Mouse (Mus musculus) stomach, postnatal 0 days (tissue): ENCODE measurements around the gene Tusc2. TPM values are rescaled to one million over a fixed set of nuclear protein-coding genes. Genes with fewer than 3 reads are reported as not detected.

Experiments
- ATAC-seq: fragments of 200-750 bp; cut with Nextera tagmentation; 2 replicates; pipeline ENCODE4 v1.8.0; 2017; ENCODE audit not compliant: low FRiP score, low TSS enrichment
- DNase-seq: peaks from one replicate; pipeline ENCODE4 v3.0.0-alpha.2; 2016; ENCODE audit warnings: low spot score
- H3K27ac ChIP-seq: fragments of 300-500 bp; sonication (generic); replicated peaks from 2 replicates; pipeline ENCODE4 v1.5.1; 2014; ENCODE audit warnings: mild to moderate bottlenecking, control low read depth
- H3K27me3 ChIP-seq: fragments of 300-500 bp; sonication (generic); 2 replicates; pipeline ENCODE4 v1.6.1; 2014; ENCODE audit warnings: low read length; ENCODE audit not compliant: control insufficient read depth, insufficient read depth
- H3K36me3 ChIP-seq: fragments of 300-500 bp; sonication (generic); 2 replicates; pipeline ENCODE4 v1.6.1; 2014; ENCODE audit warnings: low read length, mixed read lengths; ENCODE audit not compliant: control insufficient read depth, insufficient read depth
- H3K4me1 ChIP-seq: fragments of 300-500 bp; sonication (generic); replicated peaks from 2 replicates; pipeline ENCODE4 v1.6.1; 2014; ENCODE audit warnings: antibody characterized with exemption; ENCODE audit not compliant: control insufficient read depth, insufficient read depth
- H3K4me2 ChIP-seq: fragments of 300-500 bp; sonication (generic); replicated peaks from 2 replicates; pipeline ENCODE4 v1.6.1; 2014; ENCODE audit warnings: low read depth, mild to moderate bottlenecking, control low read depth, moderate library complexity
- H3K4me3 ChIP-seq: fragments of 300-500 bp; sonication (generic); 2 replicates; pipeline ENCODE4 v1.5.1; 2014; ENCODE audit warnings: low read depth, low read length, control low read depth
- H3K9ac ChIP-seq: fragments of 300-500 bp; sonication (generic); 2 replicates; pipeline ENCODE4 v1.6.1; 2014; ENCODE audit warnings: mild to moderate bottlenecking, low read length, control low read depth, mixed read lengths
- H3K9me3 ChIP-seq: fragments of 300-500 bp; sonication (generic); 2 replicates; pipeline ENCODE4 v1.6.1; 2016; ENCODE audit warnings: low read length; ENCODE audit not compliant: control insufficient read depth
- CTCF ChIP-seq: IDR thresholded peaks from 2 replicates; pipeline ENCODE4 v1.5.1; 2016; ENCODE audit warnings: antibody characterized with exemption, low read depth, mild to moderate bottlenecking, moderate library complexity
- EP300 ChIP-seq: optimal IDR thresholded peaks from 2 replicates; pipeline ENCODE3; 2016; ENCODE audit warnings: antibody characterized with exemption
- WGBS: fragments of 180-500 bp; shearing (Covaris S2); extraction: QIAGEN DNeasy Blood & Tissue Kit; methylation state at CpG from one replicate; pipeline ENCODE4 v1.1.7; 2014; 5-methylcytosine and 5-hydroxymethylcytosine counted together
- polyA plus RNA-seq: library from polyadenylated mRNA; unstranded; fragments of >200 nt; fragmentation: Nextera tagmentation; extraction: Ambion mirVana; gene quantifications from 2 replicates; pipeline ENCODE4 v1.2.1, GENCODE M21; 2015

Tusc2 gene
- polyA plus RNA-seq, 1 experiment from 2014 or later, result 44.9 TPM

- ATAC-seq (no peak), DNase-seq (no peak)
- no peak overlapping the region for H3K4me3 ChIP-seq
- no peak overlapping the region for H3K9ac ChIP-seq
- no peak overlapping the region for H3K4me2 ChIP-seq
- 93% methylated on average over 4 of the region's 4 CpGs for WGBS
- peaks cover 10% of the 10 kb centered on the region for H3K4me1 ChIP-seq
- H3K9me3 ChIP-seq, result no peaks in the 10 kb centered on the region
- TF ChIP-seq EP300, result no peak
- no peak for TF ChIP-seq CTCF
- H3K36me3 ChIP-seq, result peaks cover 30% of the 10 kb centered on the region
- H3K27ac ChIP-seq, result no peak overlapping the region
- H3K27me3 ChIP-seq, result no peaks in the 10 kb centered on the region
Observed at GRCm38 (mm10) chr9:107615035-107615434, 52.0 kb downstream of the Tusc2 start.

Other genes starting within 250 kb of the Tusc2 start
- gene Hemk1, start 224.9 kb upstream of the Tusc2 start, polyA plus RNA-seq, result 5.3 and 6.7 TPM in 2 replicates
- 0.63 and 0.73 TPM in 2 replicates for gene 6430571L13Rik, start 222.7 kb upstream of the Tusc2 start, polyA plus RNA-seq
- gene Cacna2d2, start 163.6 kb upstream of the Tusc2 start, polyA plus RNA-seq, result 0.15 and 0.16 TPM in 2 replicates
- gene Tmem115, start 29.3 kb upstream of the Tusc2 start, polyA plus RNA-seq, result 41.9 and 43.2 TPM in 2 replicates
- 26.7 and 28.2 TPM in 2 replicates for gene Cyb561d2, start 21.1 kb upstream of the Tusc2 start, polyA plus RNA-seq
- gene Nprl2, start 21.0 kb upstream of the Tusc2 start, polyA plus RNA-seq, result 24.8 and 24.9 TPM in 2 replicates
- gene Zmynd10, start 16.0 kb upstream of the Tusc2 start, polyA plus RNA-seq, result 0.94 and 0.97 TPM in 2 replicates
- 44.2 and 46.5 TPM in 2 replicates for gene Rassf1, start 11.7 kb upstream of the Tusc2 start, polyA plus RNA-seq
- gene Hyal2, start 4.7 kb downstream of the Tusc2 start, polyA plus RNA-seq, result 49.6 and 50.4 TPM in 2 replicates
- gene Hyal1, start 13.7 kb downstream of the Tusc2 start, polyA plus RNA-seq, result 7.2 and 8.0 TPM in 2 replicates
- gene Naa80, start 15.6 kb downstream of the Tusc2 start, polyA plus RNA-seq, result 13.3 and 14.7 TPM in 2 replicates
- 1.3 and 1.4 TPM in 2 replicates for gene Hyal3, start 17.6 kb downstream of the Tusc2 start, polyA plus RNA-seq
- 35.5 and 42.7 TPM in 2 replicates for gene Ifrd2, start 24.4 kb downstream of the Tusc2 start, polyA plus RNA-seq
- gene Sema3b, start 46.0 kb downstream of the Tusc2 start, polyA plus RNA-seq, result 16.3 and 19.1 TPM in 2 replicates
- 189 and 195 TPM in 2 replicates for gene Gnai2, start 72.1 kb downstream of the Tusc2 start, polyA plus RNA-seq
- 0.95 and 1.1 TPM in 2 replicates for gene Slc38a3, start 106.3 kb downstream of the Tusc2 start, polyA plus RNA-seq
- 2.1 and 2.9 TPM in 2 replicates for gene Gnat1, start 116.5 kb downstream of the Tusc2 start, polyA plus RNA-seq
- gene Sema3f, start 147.2 kb downstream of the Tusc2 start, polyA plus RNA-seq, result 11.7 and 15.1 TPM in 2 replicates
- 60.2 and 67.3 TPM in 2 replicates for gene Rbm5, start 207.7 kb downstream of the Tusc2 start, polyA plus RNA-seq